Mouse (Mus musculus) lung, embryonic 16.5 days (tissue): ENCODE measurements around the gene Mblac1. TPM values are rescaled to one million over a fixed set of nuclear protein-coding genes. Genes with fewer than 3 reads are reported as not detected.

Experiments used
- ATAC-seq: fragments of 200-750 bp; cut with Nextera tagmentation; 2 replicates; pipeline ENCODE4 v1.8.0; 2017; ENCODE audit warnings: low read depth, mild to moderate bottlenecking, moderate library complexity
- H3K27ac ChIP-seq: fragments of 300-500 bp; sonication (generic); 2 replicates; pipeline ENCODE4 v1.5.1; 2014; ENCODE audit warnings: mild to moderate bottlenecking, control low read depth, low read length
- H3K27me3 ChIP-seq: fragments of 300-500 bp; sonication (generic); 2 replicates; pipeline ENCODE4 v1.6.1; 2014; ENCODE audit warnings: low read depth, low read length, mixed read lengths; ENCODE audit not compliant: control insufficient read depth, insufficient read depth
- H3K36me3 ChIP-seq: fragments of 300-500 bp; sonication (generic); 2 replicates; pipeline ENCODE4 v1.6.1; 2014; ENCODE audit warnings: low read length; ENCODE audit not compliant: control insufficient read depth, insufficient read depth
- H3K4me1 ChIP-seq: fragments of 300-500 bp; sonication (generic); replicated peaks from 2 replicates; pipeline ENCODE4 v1.6.1; 2014; ENCODE audit warnings: low read length, mixed read lengths; ENCODE audit not compliant: control insufficient read depth, insufficient read depth
- H3K4me2 ChIP-seq: fragments of 300-500 bp; sonication (generic); 2 replicates; pipeline ENCODE4 v1.6.1; 2014; ENCODE audit warnings: low read depth, low read length, control low read depth
- H3K4me3 ChIP-seq: fragments of 300-500 bp; sonication (generic); 2 replicates; pipeline ENCODE4 v1.5.1; 2014; ENCODE audit warnings: mild to moderate bottlenecking, low read length, control low read depth
- H3K9ac ChIP-seq: fragments of 300-500 bp; sonication (generic); 2 replicates; pipeline ENCODE4 v1.6.1; 2014; ENCODE audit warnings: low read length, control low read depth
- H3K9me3 ChIP-seq: fragments of 300-500 bp; sonication (generic); 2 replicates; pipeline ENCODE4 v1.6.1; 2016; ENCODE audit warnings: low read length; ENCODE audit not compliant: control insufficient read depth
- WGBS: fragments of 180-500 bp; shearing (Covaris S2); extraction: QIAGEN DNeasy Blood & Tissue Kit; methylation state at CpG from one replicate; pipeline ENCODE4 v1.1.7; 2014; 5-methylcytosine and 5-hydroxymethylcytosine counted together
- polyA plus RNA-seq: library from polyadenylated mRNA; unstranded; fragments of >200 nt; fragmentation: Nextera tagmentation; extraction: Ambion mirVana; gene quantifications from 2 replicates; pipeline ENCODE4 v1.2.1, GENCODE M21; 2015

Mblac1 gene
- polyA plus RNA-seq, 1 experiment from 2014 or later: 8.8 TPM

- H3K27ac ChIP-seq: peak overlapping the region; percentile 98
- peaks cover 37% of the 10 kb centered on the region for H3K36me3 ChIP-seq
- H3K4me1 ChIP-seq: peaks cover 17% of the 10 kb centered on the region
- no peaks in the 10 kb centered on the region for H3K27me3 ChIP-seq
- WGBS: under 1% methylated on average over 47 of the region's 47 CpGs
- ATAC-seq: peak; percentile 86
- H3K9me3 ChIP-seq: no peaks in the 10 kb centered on the region
- H3K4me2 ChIP-seq: peak overlapping the region; percentile 86
- peak overlapping the region; percentile 85 for H3K9ac ChIP-seq
- H3K4me3 ChIP-seq: peak overlapping the region; percentile 86
These were observed 23.1 kb upstream of the Mblac1 start for GRCm38 (mm10) chr5:138170936-138171561.

- Histone ChIP-seq H3K9me3 (no peaks in the 10 kb centered on the region), H3K27ac (peak within 1 kb of the TSS; percentile 98), H3K27me3 (no peaks in the 10 kb centered on the region), H3K4me2 (peak within 1 kb of the TSS; percentile 86), H3K4me3 (peak within 1 kb of the TSS; percentile 86), H3K4me1 (peaks cover 17% of the 10 kb centered on the region), H3K36me3 (peaks cover 36% of the 10 kb centered on the region), H3K9ac (peak within 1 kb of the TSS; percentile 85)
- ATAC-seq: peak; percentile 94
- WGBS: under 1% methylated on average over 54 of the region's 54 CpGs
These were observed 22.2 kb upstream of the Mblac1 start, which contains the start of the genes Ap4m1 and Mcm7 for GRCm38 (mm10) chr5:138171695-138172491. Ap4m1 (plus strand) TSS chr5:138172002. Mcm7 (minus strand) TSS chr5:138172422.

DNA sequence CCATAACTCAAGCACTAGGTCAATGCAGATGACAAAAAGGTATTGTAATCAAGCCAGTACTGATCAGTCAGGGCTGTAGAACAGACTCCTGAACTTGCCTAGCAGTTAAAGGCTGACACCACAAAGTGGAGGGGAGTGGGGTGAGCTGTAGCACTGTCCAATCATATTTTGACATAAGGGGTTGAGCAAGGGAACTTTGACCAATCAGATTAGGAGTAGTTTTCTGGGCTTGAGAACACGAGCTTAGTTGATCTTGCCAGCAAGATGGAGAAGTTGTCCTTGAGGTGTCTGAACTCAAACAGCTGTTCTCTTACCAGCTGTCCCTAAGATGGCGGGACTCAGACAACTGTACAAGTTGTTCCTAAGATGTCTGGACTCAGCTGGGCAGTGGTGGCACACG is 20.9 kb upstream of the Mblac1 start:
- Histone ChIP-seq H3K4me3 (no peak overlapping the region; the same call in 1 of the 2 replicates), H3K4me1 (peaks cover 17% of the 10 kb centered on the region), H3K27ac (0 out of 2 replicates have a peak overlapping the region, but pooled peaks have one; percentile 98), H3K9me3 (no peaks in the 10 kb centered on the region), H3K9ac (no peak overlapping the region), H3K27me3 (no peaks in the 10 kb centered on the region), H3K4me2 (peak overlapping the region; percentile 63), H3K36me3 (peaks cover 32% of the 10 kb centered on the region)
- 66% methylated on average over 3 of the region's 3 CpGs for WGBS
- no peak for ATAC-seq

GRCm38 (mm10) chr5:138186950-138187638 is 7.0 kb upstream of the Mblac1 start, which contains the start of the genes Taf6 and Cnpy4:
Taf6 (minus strand) TSS chr5:138187451.
Cnpy4 (plus strand) TSS chr5:138187485.
- Histone ChIP-seq H3K4me3 (peak within 1 kb of the TSS; percentile 84), H3K4me2 (peak within 1 kb of the TSS; percentile 68), H3K36me3 (peaks cover 10% of the 10 kb centered on the region), H3K9me3 (no peaks in the 10 kb centered on the region), H3K9ac (peak within 1 kb of the TSS; percentile 76), H3K27ac (peak within 1 kb of the TSS; percentile 47), H3K4me1 (peaks cover 14% of the 10 kb centered on the region), H3K27me3 (no peaks in the 10 kb centered on the region)
- ATAC-seq: peak; percentile 90
- 0% methylated on average over 31 of the region's 31 CpGs for WGBS

GRCm38 (mm10) chr5:138187661-138188306 is 6.3 kb upstream of the Mblac1 start:
- Histone ChIP-seq H3K4me2 (peak overlapping the region; percentile 68), H3K27me3 (no peaks in the 10 kb centered on the region), H3K9me3 (no peaks in the 10 kb centered on the region), H3K36me3 (peaks cover 5% of the 10 kb centered on the region), H3K4me1 (peaks cover 14% of the 10 kb centered on the region), H3K9ac (peak overlapping the region; percentile 76), H3K27ac (peak overlapping the region; percentile 47), H3K4me3 (peak overlapping the region; percentile 84)
- WGBS: 0% methylated on average over 10 of the region's 10 CpGs
- ATAC-seq: peak; percentile 87

DNA sequence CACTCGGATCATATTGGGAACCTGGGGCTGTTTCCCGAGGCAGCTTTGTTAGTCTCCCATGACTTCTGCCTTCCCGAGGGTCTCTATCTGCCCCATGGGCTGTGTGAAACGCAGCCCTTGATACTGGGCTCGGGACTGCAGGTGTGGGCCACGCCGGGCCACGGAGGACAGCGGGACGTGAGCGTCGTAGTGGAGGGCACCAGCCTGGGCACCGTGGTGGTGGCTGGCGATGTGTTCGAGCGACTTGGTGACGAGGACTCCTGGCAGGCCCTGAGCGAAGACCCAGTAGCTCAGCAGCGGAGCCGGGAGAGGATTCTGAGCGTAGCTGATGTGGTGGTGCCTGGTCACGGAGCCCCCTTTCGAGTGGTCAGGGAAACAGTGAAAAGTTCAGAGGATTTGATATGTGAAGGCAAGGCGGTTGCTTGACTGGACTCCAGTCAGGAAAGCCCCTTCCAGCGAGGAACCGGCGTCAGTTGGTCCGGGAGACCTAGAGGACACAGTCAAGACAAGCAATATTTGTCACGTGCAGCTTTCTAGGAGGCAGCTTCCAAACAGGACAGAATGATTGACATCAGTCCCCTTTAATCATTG is 736 bp downstream of the Mblac1 start:
- H3K27ac ChIP-seq: peak overlapping the region; percentile 91
- H3K4me1 ChIP-seq: peaks cover 3% of the 10 kb centered on the region
- H3K9ac ChIP-seq: peak overlapping the region; percentile 89
- H3K36me3 ChIP-seq: no peaks in the 10 kb centered on the region
- peak overlapping the region; percentile 97 for H3K4me2 ChIP-seq
- H3K9me3 ChIP-seq: no peaks in the 10 kb centered on the region
- peak overlapping the region; percentile 68 for H3K4me3 ChIP-seq
- H3K27me3 ChIP-seq: no peaks in the 10 kb centered on the region
- under 1% methylated on average over 29 of the region's 29 CpGs for WGBS
- ATAC-seq: peak; percentile 67

GRCm38 (mm10) chr5:138195463-138195862 is 1.3 kb downstream of the Mblac1 start:
- Histone ChIP-seq H3K27me3 (no peaks in the 10 kb centered on the region), H3K9ac (no peak overlapping the region), H3K36me3 (no peaks in the 10 kb centered on the region), H3K4me1 (peaks cover 3% of the 10 kb centered on the region), H3K4me2 (peak overlapping the region; percentile 97), H3K9me3 (no peaks in the 10 kb centered on the region), H3K27ac (no peak overlapping the region), H3K4me3 (no peak overlapping the region)
- WGBS: 58% methylated on average over 7 of the region's 7 CpGs
- ATAC-seq: no peak

- H3K4me3 ChIP-seq: no peak overlapping the region
These were observed 5.5 kb downstream of the Mblac1 start for GRCm38 (mm10) chr5:138199576-138199975.

More at GRCm38 (mm10) chr5:138199576-138199975, 5.5 kb downstream of the Mblac1 start:
- Histone ChIP-seq H3K36me3 (no peaks in the 10 kb centered on the region), H3K27me3 (no peaks in the 10 kb centered on the region), H3K9me3 (no peaks in the 10 kb centered on the region), H3K4me1 (peaks cover 3% of the 10 kb centered on the region), H3K4me2 (no peak overlapping the region), H3K9ac (no peak overlapping the region), H3K27ac (no peak overlapping the region)
- WGBS: 5% methylated on average over 1 of the region's 1 CpGs
- ATAC-seq: no peak
